Mouse (Mus musculus) layer of hippocampus, adult 2 months (tissue): ENCODE results near the gene Bcl6. TPM values are rescaled to one million over a fixed set of nuclear protein-coding genes. Genes with fewer than 3 reads are reported as not detected.

Experiments
- DNase-seq, 2 experiments: peaks; one replicate each; pipeline ENCODE4 v3.0.0; 2022; ENCODE audit warnings: low spot score in 2 of 2
- H3K27ac ChIP-seq: fragments of 200-600 bp; 2 replicates; pipeline ENCODE4 v1.8.1; 2022
- H3K4me3 ChIP-seq: fragments of 200-600 bp; 2 replicates; pipeline ENCODE4 v1.8.1; 2022; ENCODE audit warnings: mild to moderate bottlenecking
- CTCF ChIP-seq: fragments of 200-600 bp; conservative IDR thresholded peaks from 2 replicates; pipeline ENCODE4 v1.8.1; 2022; ENCODE audit warnings: antibody characterized with exemption, mild to moderate bottlenecking, moderate library complexity
- total RNA-seq, 2 experiments: library from RNA; stranded (reverse); gene quantifications; 2 replicates each; pipeline ENCODE4 v1.2.3; 2021

Bcl6 gene
- total RNA-seq, 2 experiments from 2014 or later, result 56.8 to 61.5 TPM

GRCm38 (mm10) chr16:23958938-23959337, 29.7 kb downstream of the Bcl6 start:
- TF ChIP-seq CTCF, result peak; percentile 52
- DNase-seq, result no peak
- no peak overlapping the region for H3K27ac ChIP-seq
- no peak overlapping the region for H3K4me3 ChIP-seq

- no peak for DNase-seq
- Histone ChIP-seq H3K4me3 (no peak overlapping the region), H3K27ac (no peak overlapping the region)
- no peak for TF ChIP-seq CTCF
Measured at GRCm38 (mm10) chr16:23953959-23954260, 34.7 kb downstream of the Bcl6 start.

GRCm38 (mm10) chr16:23953189-23953958, 35.3 kb downstream of the Bcl6 start:
- peak overlapping the region; percentile 83 for H3K27ac ChIP-seq
- H3K4me3 ChIP-seq, result no peak overlapping the region
- TF ChIP-seq CTCF, result peak; percentile 82
- peak in 1 of 2 experiments; percentile 66 for DNase-seq

GRCm38 (mm10) chr16:23952101-23952727, 36.4 kb downstream of the Bcl6 start:
- H3K4me3 ChIP-seq, result no peak overlapping the region
- H3K27ac ChIP-seq, result no peak overlapping the region
- no peak for DNase-seq
- TF ChIP-seq CTCF, result no peak

- DNase-seq, result no peak
- TF ChIP-seq CTCF, result peak; percentile 57; the same call in 1 of the 2 replicates
- H3K4me3 ChIP-seq, result no peak overlapping the region
- no peak overlapping the region for H3K27ac ChIP-seq
Measured at GRCm38 (mm10) chr16:23947654-23948053, 41.0 kb downstream of the Bcl6 start.

- DNase-seq, result no peak
- Histone ChIP-seq H3K27ac (no peak overlapping the region), H3K4me3 (no peak overlapping the region)
- TF ChIP-seq CTCF, result no peak
Measured at GRCm38 (mm10) chr16:23944801-23945200, 43.9 kb downstream of the Bcl6 start.

GRCm38 (mm10) chr16:23934397-23934796, 54.3 kb downstream of the Bcl6 start:
- Histone ChIP-seq H3K4me3 (no peak overlapping the region), H3K27ac (no peak overlapping the region)
- TF ChIP-seq CTCF, result no peak
- no peak for DNase-seq

- TF ChIP-seq CTCF, result no peak
- DNase-seq, result no peak
- peak within 1 kb of the TSS; percentile 15; the same call in 1 of the 2 replicates for H3K4me3 ChIP-seq
- no peak within 1 kb of the TSS for H3K27ac ChIP-seq
Measured at GRCm38 (mm10) chr16:23932294-23932693, 56.4 kb downstream of the Bcl6 start, which contains the start of gene Rtp2. TSS of gene Rtp2 (minus strand) at chr16:23932394.

GRCm38 (mm10) chr16:23931275-23931674, 57.4 kb downstream of the Bcl6 start:
- DNase-seq, result no peak
- no peak for TF ChIP-seq CTCF
- Histone ChIP-seq H3K27ac (no peak overlapping the region), H3K4me3 (peak overlapping the region; percentile 15; the same call in 1 of the 2 replicates)

- H3K27ac ChIP-seq, result no peak overlapping the region
- no peak for DNase-seq
- H3K4me3 ChIP-seq, result no peak overlapping the region
- no peak for TF ChIP-seq CTCF
Measured at GRCm38 (mm10) chr16:23930426-23931073, 58.1 kb downstream of the Bcl6 start.

- no peak for TF ChIP-seq CTCF
- no peak for DNase-seq
- Histone ChIP-seq H3K4me3 (no peak overlapping the region), H3K27ac (no peak overlapping the region)
Measured at GRCm38 (mm10) chr16:23927301-23928114, 61.1 kb downstream of the Bcl6 start.

- H3K4me3 ChIP-seq, result no peak overlapping the region
- H3K27ac ChIP-seq, result no peak overlapping the region
- TF ChIP-seq CTCF, result no peak
- DNase-seq, result no peak
Measured at GRCm38 (mm10) chr16:23922906-23923305, 65.7 kb downstream of the Bcl6 start.

GRCm38 (mm10) chr16:23921697-23922096, 67.0 kb downstream of the Bcl6 start:
- no peak for DNase-seq
- H3K4me3 ChIP-seq, result no peak overlapping the region
- TF ChIP-seq CTCF, result no peak
- no peak overlapping the region for H3K27ac ChIP-seq
